Mouse (Mus musculus) macrophage (primary cell): Measurements from ENCODE around the gene Prkcd. TPM values are rescaled to one million over a fixed set of nuclear protein-coding genes. Genes with fewer than 3 reads are reported as not detected.

Source experiments
- H3K27ac ChIP-seq: fragments of 350-480 bp; formaldehyde crosslinking; 2 replicates; pipeline ENCODE4 v1.9.0; 2021
- H3K36me3 ChIP-seq: fragments of 350-480 bp; formaldehyde crosslinking; 2 replicates; pipeline ENCODE4 v1.9.0; 2021; ENCODE audit errors: inconsistent target
- H3K4me3 ChIP-seq: fragments of 350-480 bp; formaldehyde crosslinking; 2 replicates; pipeline ENCODE4 v1.9.0; 2021; ENCODE audit errors: inconsistent target
- H3K79me2 ChIP-seq: fragments of 350-480 bp; formaldehyde crosslinking; 2 replicates; pipeline ENCODE4 v1.9.0; 2021; ENCODE audit errors: inconsistent target
- WGBS: methylation state at CpG from one replicate; pipeline ENCODE4 v1.1.7; 2026; ENCODE audit warnings: inconsistent platforms; ENCODE audit not compliant: missing documents; 5-methylcytosine and 5-hydroxymethylcytosine counted together
- polyA plus RNA-seq: library from polyadenylated mRNA; stranded (reverse); fragments of 250-400 nt; gene quantifications from 3 replicates; pipeline ENCODE4 v1.2.4, GENCODE M21; 2018; ENCODE audit warnings: inconsistent platforms

Prkcd gene
- polyA plus RNA-seq, 1 experiment from 2014 or later, result 176 TPM

- 0% methylated on average over 9 of the region's 12 CpGs for WGBS
- Histone ChIP-seq H3K27ac (peak overlapping the region; percentile 90), H3K4me3 (peak overlapping the region; percentile 10; the same call in 1 of the 2 replicates), H3K79me2 (peaks cover 38% of the 10 kb centered on the region), H3K36me3 (peaks cover 4% of the 10 kb centered on the region; the same call in 1 of the 2 replicates)
These were observed 1.0 kb upstream of the Prkcd start for GRCm38 (mm10) chr14:30626756-30627742.

DNA sequence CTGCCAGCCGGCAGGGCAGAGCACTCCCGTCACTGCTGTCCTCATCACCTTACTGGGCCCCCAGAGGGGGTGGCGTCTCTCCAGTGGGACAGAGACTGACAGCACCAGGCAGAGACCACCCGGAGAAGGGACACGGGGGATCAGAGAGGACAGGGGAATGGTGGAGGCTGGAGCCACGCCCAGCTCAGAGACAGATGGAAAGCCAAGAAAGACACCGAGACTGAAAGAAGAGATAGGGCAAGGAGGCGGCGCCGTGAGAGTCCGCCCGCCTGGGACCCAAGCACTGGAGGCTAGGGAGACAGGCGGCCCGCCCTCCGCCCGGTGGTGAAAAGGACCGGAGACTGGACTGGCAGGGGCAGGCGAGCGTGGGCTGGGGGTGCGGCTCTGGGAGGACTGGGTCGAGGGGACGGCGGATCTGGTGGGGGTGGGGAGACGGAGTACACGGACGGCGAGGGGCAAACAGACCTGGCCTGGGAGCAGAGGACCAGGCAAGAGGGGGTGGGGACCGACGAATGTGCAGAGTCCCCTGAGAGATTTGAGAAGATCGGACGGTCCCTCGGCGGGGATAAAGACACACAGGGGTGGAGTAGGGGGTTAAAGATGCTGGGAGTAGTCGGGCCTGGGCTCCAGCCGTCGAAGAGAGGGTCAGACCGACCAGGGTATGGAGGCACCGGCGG lies 741 bp downstream of the Prkcd start:
- H3K79me2 ChIP-seq, result peaks cover 52% of the 10 kb centered on the region
- H3K27ac ChIP-seq, result peak overlapping the region; percentile 91
- peak overlapping the region; percentile 99 for H3K4me3 ChIP-seq
- H3K36me3 ChIP-seq, result peaks cover 10% of the 10 kb centered on the region; the same call in 1 of the 2 replicates
- 0% methylated on average over 39 of the region's 39 CpGs for WGBS

DNA sequence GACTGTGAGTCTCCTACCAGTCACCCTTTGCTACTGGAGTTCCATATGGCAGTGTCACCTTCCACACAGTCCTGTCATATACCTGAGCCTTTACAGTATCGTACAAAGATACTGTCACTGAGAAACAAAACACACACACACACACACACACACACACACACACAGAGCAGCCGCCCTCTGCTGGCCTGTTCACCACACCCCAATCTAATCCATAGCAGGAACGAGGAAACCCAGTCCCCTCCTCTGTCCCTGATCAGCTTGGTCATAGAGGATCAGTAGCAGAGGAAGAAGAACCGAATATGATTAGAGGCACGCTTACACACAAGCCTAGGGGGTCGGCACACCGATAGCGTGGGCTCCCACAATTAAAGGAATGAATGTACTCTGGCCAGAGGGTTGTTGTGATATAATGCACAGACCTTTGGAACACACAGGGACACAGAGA lies 1.7 kb downstream of the Prkcd start:
- Histone ChIP-seq H3K27ac (peak overlapping the region; percentile 91), H3K79me2 (peaks cover 61% of the 10 kb centered on the region), H3K4me3 (peak overlapping the region; percentile 99), H3K36me3 (peaks cover 10% of the 10 kb centered on the region; the same call in 1 of the 2 replicates)
- WGBS, result 4% methylated on average over 8 of the region's 8 CpGs

GRCm38 (mm10) chr14:30622556-30622955 lies 3.5 kb downstream of the Prkcd start:
- H3K79me2 ChIP-seq, result peaks cover 78% of the 10 kb centered on the region
- H3K36me3 ChIP-seq, result peaks cover 10% of the 10 kb centered on the region; the same call in 1 of the 2 replicates
- 96% methylated on average over 7 of the region's 8 CpGs for WGBS
- peak overlapping the region; percentile 97 for H3K27ac ChIP-seq
- H3K4me3 ChIP-seq, result no peak overlapping the region

GRCm38 (mm10) chr14:30622130-30622529 lies 3.9 kb downstream of the Prkcd start:
- Histone ChIP-seq H3K36me3 (peaks cover 10% of the 10 kb centered on the region; the same call in 1 of the 2 replicates), H3K4me3 (no peak overlapping the region), H3K27ac (peak overlapping the region; percentile 97), H3K79me2 (peaks cover 83% of the 10 kb centered on the region)
- WGBS, result 89% methylated on average over 7 of the region's 7 CpGs

GRCm38 (mm10) chr14:30619982-30620578 lies 5.9 kb downstream of the Prkcd start:
- Histone ChIP-seq H3K36me3 (peaks cover 14% of the 10 kb centered on the region; the same call in 1 of the 2 replicates), H3K4me3 (no peak overlapping the region), H3K79me2 (peaks cover 95% of the 10 kb centered on the region), H3K27ac (peak overlapping the region; percentile 97)
- 9% methylated on average over 7 of the region's 7 CpGs for WGBS

DNA sequence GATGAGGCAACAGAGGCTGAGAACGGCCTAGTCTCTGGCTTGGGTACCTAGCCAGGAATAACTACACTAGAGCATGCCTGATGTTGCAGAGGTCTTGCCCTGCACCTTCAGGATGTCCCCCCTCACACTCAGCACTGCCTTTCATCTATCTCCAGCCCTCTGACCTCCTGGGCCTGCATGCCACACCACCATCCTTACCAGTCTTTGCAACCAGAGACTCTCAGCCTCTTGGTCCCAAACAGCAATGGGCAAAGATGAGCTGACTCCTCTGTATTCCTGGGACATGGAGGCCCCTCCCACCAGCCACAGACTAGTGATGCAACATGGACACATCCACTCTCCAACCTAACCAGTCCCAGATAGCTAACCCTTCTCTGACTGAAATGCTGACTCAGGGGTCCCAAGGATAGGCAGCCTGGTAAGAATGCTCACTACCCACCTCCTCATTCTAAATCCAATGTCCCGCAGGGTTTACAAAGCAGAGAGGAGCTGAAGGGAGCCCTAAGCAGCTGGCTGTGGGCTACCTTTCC lies 7.2 kb downstream of the Prkcd start:
- Histone ChIP-seq H3K36me3 (peaks cover 14% of the 10 kb centered on the region; the same call in 1 of the 2 replicates), H3K79me2 (peaks cover 95% of the 10 kb centered on the region), H3K4me3 (no peak overlapping the region), H3K27ac (peak overlapping the region; percentile 97)
- WGBS, result 81% methylated on average over 2 of the region's 2 CpGs

DNA sequence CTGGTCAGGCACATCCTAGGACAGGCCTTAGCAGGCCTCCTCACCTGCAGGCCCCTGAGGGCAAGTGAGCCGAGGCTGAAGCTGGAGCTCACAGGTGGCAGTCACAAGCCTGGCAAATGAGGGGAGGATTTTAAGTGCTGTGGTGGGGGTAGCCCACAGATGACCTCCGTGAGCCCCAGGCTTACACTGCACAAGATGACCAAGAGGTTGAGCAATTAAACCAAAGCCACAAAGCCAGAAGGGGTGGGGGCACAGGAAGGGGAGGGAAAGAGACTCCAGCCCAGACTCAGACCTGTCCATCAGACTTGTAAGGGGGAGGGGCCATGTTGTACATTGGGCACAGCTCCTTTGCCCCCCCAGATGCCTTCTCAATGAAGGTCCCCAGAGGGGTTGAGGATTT lies 9.3 kb downstream of the Prkcd start:
- 7% methylated on average over 2 of the region's 2 CpGs for WGBS
- Histone ChIP-seq H3K36me3 (peaks cover 10% of the 10 kb centered on the region; the same call in 1 of the 2 replicates), H3K79me2 (peaks cover 95% of the 10 kb centered on the region), H3K4me3 (no peak overlapping the region), H3K27ac (peak overlapping the region; percentile 97)

GRCm38 (mm10) chr14:30612962-30613715 lies 12.9 kb downstream of the Prkcd start:
- peaks cover 25% of the 10 kb centered on the region; the same call in 1 of the 2 replicates for H3K36me3 ChIP-seq
- no peak overlapping the region; the same call in 1 of the 2 replicates for H3K27ac ChIP-seq

DNA sequence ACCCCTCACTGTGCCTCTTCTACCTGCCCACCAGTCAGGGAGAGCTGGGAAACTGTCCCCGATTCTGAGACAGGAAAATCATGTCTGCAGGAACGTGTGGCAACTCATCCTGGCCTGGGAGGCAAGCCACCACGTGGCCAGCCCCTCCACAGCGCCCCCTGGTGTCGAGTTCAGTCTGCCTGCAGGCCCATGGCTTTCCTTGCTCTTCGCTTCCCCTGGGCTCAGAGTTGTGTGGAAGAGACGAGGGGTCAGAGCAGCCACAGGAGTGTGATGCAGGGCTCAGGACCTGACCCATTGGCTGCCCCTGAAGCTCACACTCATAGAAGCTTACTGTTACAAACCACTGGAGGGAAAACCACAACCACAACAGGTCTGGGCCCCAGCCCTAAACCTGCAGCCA lies 13.5 kb downstream of the Prkcd start:
- Histone ChIP-seq H3K36me3 (peaks cover 29% of the 10 kb centered on the region; the same call in 1 of the 2 replicates), H3K79me2 (peaks cover 100% of the 10 kb centered on the region), H3K4me3 (no peak overlapping the region), H3K27ac (0 out of 2 replicates have a peak overlapping the region, but pooled peaks have one; percentile 48)
- WGBS, result 16% methylated on average over 7 of the region's 7 CpGs

More at GRCm38 (mm10) chr14:30612962-30613715, 12.9 kb downstream of the Prkcd start:
- Histone ChIP-seq H3K4me3 (no peak overlapping the region), H3K79me2 (peaks cover 100% of the 10 kb centered on the region)
- WGBS, result 65% methylated on average over 2 of the region's 2 CpGs

GRCm38 (mm10) chr14:30610940-30611339 lies 15.1 kb downstream of the Prkcd start:
- WGBS, result 58% methylated on average over 2 of the region's 3 CpGs
- no peak overlapping the region for H3K4me3 ChIP-seq
- peak overlapping the region; percentile 48 for H3K27ac ChIP-seq
- H3K79me2 ChIP-seq, result peaks cover 100% of the 10 kb centered on the region
- H3K36me3 ChIP-seq, result peaks cover 43% of the 10 kb centered on the region

DNA sequence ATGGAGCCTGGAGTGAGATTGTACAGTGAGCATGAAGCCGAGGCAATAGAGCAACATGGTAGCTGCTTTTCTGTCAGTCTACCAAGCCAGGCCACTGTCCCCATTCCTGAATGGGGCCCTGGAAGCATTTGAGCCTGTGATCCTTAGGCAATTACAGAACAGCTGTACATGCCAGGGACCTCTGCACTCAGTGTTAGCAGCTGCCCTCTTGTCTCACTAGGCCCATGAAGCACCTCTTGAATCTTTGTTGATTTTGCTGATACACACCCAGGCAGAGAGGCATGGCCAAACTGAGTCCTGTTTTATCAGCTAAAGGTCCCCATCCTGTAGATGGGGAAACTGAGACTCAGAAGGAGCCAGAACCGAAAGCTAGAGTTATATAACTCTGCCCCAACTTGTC lies 15.7 kb downstream of the Prkcd start:
- Histone ChIP-seq H3K4me3 (no peak overlapping the region), H3K36me3 (peaks cover 45% of the 10 kb centered on the region), H3K79me2 (peaks cover 100% of the 10 kb centered on the region), H3K27ac (peak overlapping the region; percentile 48)
- 82% methylated on average over 2 of the region's 2 CpGs for WGBS

- H3K27ac ChIP-seq, result peak overlapping the region; percentile 48
These were observed 16.5 kb downstream of the Prkcd start for GRCm38 (mm10) chr14:30609499-30609898.

More at GRCm38 (mm10) chr14:30609499-30609898, 16.5 kb downstream of the Prkcd start:
- 97% methylated on average over 3 of the region's 3 CpGs for WGBS
- Histone ChIP-seq H3K79me2 (peaks cover 98% of the 10 kb centered on the region), H3K4me3 (no peak overlapping the region), H3K36me3 (peaks cover 53% of the 10 kb centered on the region)
